8 mouse cellular contexts compared by ENCODE assay signal in genomic region chr4:48380940-48381339, GRCm38 (mm10).
A peak's percentile ranks its signal among the peaks of the same experiment; 100 is the strongest.
DNase-seq lines count a peak whose midpoint lies in the region; ATAC-seq and TF ChIP-seq lines count a peak whose summit lies in the region.

No protein-coding gene starts in this region.

- no peak overlapping the region for H3K9ac ChIP-seq in liver, postnatal 0 days (replicated peaks)

- no peak overlapping the region for H3K4me3 ChIP-seq in liver, postnatal 0 days (ENCODE audit: low read depth, low read length)

- peak; percentile 31 to 39 for DNase-seq in urinary bladder, adult 18-20 months (ENCODE audit: low spot score in 2 of 2)
- DNase-seq in urinary bladder, adult 2 months (ENCODE audit: low spot score): no peak
- DNase-seq in cerebellum, adult 8-10 months: peak; percentile 64
- DNase-seq in frontal cortex, postnatal 10 days (ENCODE audit: low spot score in 2 of 2): peak; percentile 31 to 78
- peak; percentile 77 for DNase-seq in kidney, postnatal 14 days
- DNase-seq in liver, postnatal 0 days: peak; percentile 70
- peak; percentile 79 for DNase-seq in retina, postnatal 7 days (ENCODE audit: low read depth, low spot score)
- DNase-seq in yolk sac, embryonic 10.5 days (ENCODE audit: low spot score): peak; percentile 22

- WGBS in liver, postnatal 0 days (ENCODE audit: insufficient replicate concordance): 7% methylated on average over 2 of the region's 2 CpGs

- no peak overlapping the region for H3K4me2 ChIP-seq in liver, postnatal 0 days (ENCODE audit: low read depth, low read length)

- ATAC-seq in liver, postnatal 0 days: no peak

- peak; percentile 74 for TF ChIP-seq CTCF in liver, postnatal 0 days (IDR thresholded peaks at IDR 0.05; ENCODE audit: low read depth)

- H3K27me3 ChIP-seq in liver, postnatal 0 days (ENCODE audit: insufficient read depth, low read length): no peaks in the 10 kb centered on the region

- no peaks in the 10 kb centered on the region for H3K9me3 ChIP-seq in liver, postnatal 0 days (ENCODE audit: low read length)

- no peaks in the 10 kb centered on the region for H3K36me3 ChIP-seq in liver, postnatal 0 days (replicated peaks; ENCODE audit: insufficient read depth, low read length)

- H3K27ac ChIP-seq in liver, postnatal 0 days (ENCODE audit: low read depth): no peak overlapping the region

- no peaks in the 10 kb centered on the region for H3K4me1 ChIP-seq in liver, postnatal 0 days (ENCODE audit: insufficient read depth)

- TF ChIP-seq EP300 in liver, postnatal 0 days (IDR thresholded peaks at IDR 0.05; ENCODE audit: low read depth): no peak
